Mouse (Mus musculus) brain, embryonic 14.5 days (tissue): ENCODE measurements at regions not wholly inside any gene's neighbourhood (a gene's known extent, or its start where the extent isn't known, plus 50 kb on each side); places are given as distances from the start of the nearest gene placed in this dataset.

ENCODE experiments used
- CTCF ChIP-seq: fragments of 200-500 bp; IDR thresholded peaks from 2 replicates; pipeline ENCODE4 v1.5.1; 2012; ENCODE audit warnings: inconsistent platforms, mild to moderate bottlenecking, moderate library complexity, borderline replicate concordance; ENCODE audit not compliant: insufficient read depth, insufficient read length; ENCODE audit errors: extremely low read depth
- POLR2A ChIP-seq: fragments of 200-500 bp; IDR thresholded peaks from 2 replicates; pipeline ENCODE4 v1.6.1; 2012; ENCODE audit warnings: mild to moderate bottlenecking, inconsistent platforms, borderline replicate concordance; ENCODE audit not compliant: poor library complexity, insufficient read depth, insufficient read length, severe bottlenecking; ENCODE audit errors: extremely low read depth

- TF ChIP-seq POLR2A (no peak), CTCF (no peak)
Observed at GRCm38 (mm10) chr8:107696384-107697346, 108.4 kb upstream of the Psmd7 start.
